Mouse (Mus musculus): ENCODE results near the gene Rhot2. TPM values are rescaled to one million over a fixed set of nuclear protein-coding genes. Genes with fewer than 3 reads are reported as not detected.

Rhot2 gene
- polyA plus RNA-seq, 1 experiment from 2014 or later = 19.4 TPM

DNA sequence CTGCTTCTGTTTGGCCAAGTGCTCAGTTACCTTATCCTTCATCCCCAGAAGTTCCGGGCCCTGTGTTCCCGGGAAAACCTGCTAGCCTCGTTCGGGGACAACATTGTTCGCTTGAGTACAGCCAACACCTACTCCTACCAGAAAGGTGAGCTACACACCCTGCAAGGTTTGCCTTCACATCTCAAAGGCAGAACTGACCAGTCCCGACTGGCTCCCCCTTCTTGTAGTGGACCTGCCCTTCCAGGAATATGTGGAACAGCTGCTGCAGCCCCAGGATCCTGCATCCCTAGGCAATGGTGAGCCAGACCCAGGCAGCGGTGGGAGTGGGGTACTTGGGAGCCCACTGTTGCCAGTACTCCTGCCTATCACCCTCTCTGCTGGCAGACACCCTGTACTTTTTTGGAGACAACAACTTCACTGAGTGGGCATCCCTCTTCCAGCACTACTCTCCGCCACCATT is 15.1 kb downstream of the Rhot2 start:
- Histone ChIP-seq H3K4me3 (peak overlapping the region; percentile 61), H3K36me3 (peaks cover 51% of the 10 kb centered on the region)
- no peak for ATAC-seq (ENCODE audit: low FRiP score)

DNA sequence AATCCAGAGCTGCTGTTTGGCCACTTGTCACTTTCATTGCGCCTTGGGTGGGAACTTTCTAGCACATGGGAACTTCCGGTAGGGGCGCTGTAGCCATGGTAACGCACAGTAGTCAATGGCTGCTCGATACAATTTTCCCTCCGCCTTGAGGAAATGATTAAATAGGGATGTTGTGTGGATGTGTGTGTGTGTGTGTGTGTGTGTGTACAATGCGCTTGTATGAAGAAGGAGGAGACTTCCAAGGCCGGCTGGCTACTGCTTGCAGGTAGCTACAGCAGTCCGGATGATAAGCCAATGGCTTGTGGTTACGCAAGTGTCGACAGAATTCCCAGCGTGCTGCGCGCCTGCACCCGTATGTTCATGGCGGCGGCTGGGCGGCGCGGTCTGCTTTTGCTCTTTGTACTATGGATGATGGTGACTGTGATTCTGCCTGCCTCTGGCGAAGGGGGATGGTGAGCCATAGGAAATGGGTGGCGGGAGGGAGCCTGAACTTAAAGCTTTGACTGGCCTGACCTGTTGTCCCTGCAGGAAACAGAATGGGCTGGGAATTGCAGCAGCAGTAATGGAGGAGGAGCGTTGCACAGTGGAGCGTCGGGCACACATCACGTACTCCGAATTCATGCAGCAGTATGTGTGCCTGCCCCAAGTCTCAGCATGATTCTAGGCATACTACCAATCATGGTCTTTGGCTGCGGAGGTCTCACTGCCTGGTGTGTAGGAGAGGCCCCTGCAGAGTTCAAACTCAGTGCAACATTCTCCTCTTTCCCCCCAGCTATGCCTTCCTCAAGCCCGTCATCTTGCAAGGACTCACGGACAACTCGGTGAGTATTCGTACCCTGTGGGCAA is 15.7 kb downstream of the Rhot2 start, which contains the start of gene Jmjd8:
TSS of gene Jmjd8 (plus strand) at position 156 of the 846 bp plus-strand sequence.
- Histone ChIP-seq H3K9me3 (replicated peaks) (no peaks in the 10 kb centered on the region), H3K4me1 (peaks cover 79% of the 10 kb centered on the region), H3K36me3 (peaks cover 51% of the 10 kb centered on the region), H3K27ac (peak within 1 kb of the TSS; percentile 91), H3K9ac (peak within 1 kb of the TSS; percentile 79), H3K4me2 (replicated peaks) (peak within 1 kb of the TSS; percentile 92), H3K4me3 (peak within 1 kb of the TSS; percentile 61), H3K27me3 (no peaks in the 10 kb centered on the region)
- WGBS = under 1% methylated on average over 32 of the region's 32 CpGs
- ATAC-seq (ENCODE audit: low FRiP score) = peak; percentile 48

More for the DNA sequence above, 15.1 kb downstream of the Rhot2 start:
- Histone ChIP-seq H3K9ac (peak overlapping the region; percentile 79), H3K4me2 (replicated peaks) (peak overlapping the region; percentile 92), H3K27ac (peak overlapping the region; percentile 91), H3K27me3 (no peaks in the 10 kb centered on the region), H3K4me1 (peaks cover 79% of the 10 kb centered on the region), H3K9me3 (replicated peaks) (no peaks in the 10 kb centered on the region)
- 41% methylated on average over 8 of the region's 8 CpGs for WGBS

DNA sequence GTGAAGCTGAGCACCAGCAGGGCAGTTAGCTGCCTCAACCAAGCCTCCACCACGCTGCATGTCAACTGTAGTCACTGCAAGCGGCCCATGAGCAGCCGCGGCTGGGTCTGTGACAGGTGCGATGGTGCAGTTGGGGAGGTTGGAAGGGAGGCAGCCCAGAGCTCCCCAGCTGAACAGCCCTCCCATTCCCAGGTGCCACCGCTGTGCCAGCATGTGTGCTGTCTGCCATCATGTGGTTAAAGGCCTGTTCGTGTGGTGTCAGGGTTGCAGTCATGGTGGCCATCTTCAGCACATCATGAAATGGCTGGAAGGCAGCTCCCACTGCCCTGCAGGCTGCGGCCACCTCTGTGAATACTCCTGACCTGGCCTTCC is 16.4 kb downstream of the Rhot2 start:
- H3K27me3 ChIP-seq = no peaks in the 10 kb centered on the region
- ATAC-seq (ENCODE audit: low FRiP score) = no peak
- peaks cover 74% of the 10 kb centered on the region for H3K4me1 ChIP-seq
- peak overlapping the region; percentile 91 for H3K27ac ChIP-seq
- peak overlapping the region; percentile 61 for H3K4me3 ChIP-seq
- no peaks in the 10 kb centered on the region for H3K9me3 ChIP-seq (replicated peaks)
- H3K9ac ChIP-seq = peak overlapping the region; percentile 79
- H3K36me3 ChIP-seq = peaks cover 51% of the 10 kb centered on the region
- peak overlapping the region; percentile 92 for H3K4me2 ChIP-seq (replicated peaks)
- 85% methylated on average over 8 of the region's 8 CpGs for WGBS

DNA sequence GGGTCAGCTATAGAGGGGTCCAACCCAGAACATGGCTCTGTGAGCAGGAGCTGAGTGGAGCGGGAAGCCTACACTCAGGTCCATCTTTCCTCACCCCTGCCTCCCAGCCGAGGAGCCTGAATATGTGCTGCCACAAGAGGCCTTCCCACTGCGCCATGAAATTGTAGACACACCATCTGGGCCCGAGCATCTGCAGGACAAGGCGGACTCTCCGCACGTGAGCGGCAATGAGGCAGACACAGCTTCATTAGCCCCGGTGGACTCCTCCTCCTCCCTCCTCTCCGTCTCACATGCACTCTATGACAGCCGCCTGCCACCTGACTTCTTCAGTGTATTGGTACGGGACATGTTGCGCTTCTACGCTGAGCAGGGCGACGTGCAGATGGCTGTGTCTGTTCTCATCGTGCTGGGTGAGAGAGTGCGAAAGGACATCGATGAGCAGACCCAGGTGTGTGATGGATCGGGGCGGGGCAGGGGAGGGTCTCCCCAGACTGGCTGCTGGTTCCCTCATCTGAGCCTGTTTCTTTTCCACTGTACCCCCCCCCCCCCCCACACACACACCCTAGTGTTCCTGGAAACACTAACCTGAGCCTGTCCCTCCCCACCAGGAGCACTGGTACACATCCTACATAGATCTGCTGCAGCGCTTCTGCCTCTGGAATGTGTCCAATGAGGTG is 17.0 kb downstream of the Rhot2 start:
- no peak overlapping the region for H3K27ac ChIP-seq
- no peaks in the 10 kb centered on the region for H3K9me3 ChIP-seq (replicated peaks)
- peaks cover 51% of the 10 kb centered on the region for H3K36me3 ChIP-seq
- H3K4me2 ChIP-seq (replicated peaks) = peak overlapping the region; percentile 92; the same call in 1 of the 2 replicates
- H3K4me3 ChIP-seq = peak overlapping the region; percentile 61
- ATAC-seq (ENCODE audit: low FRiP score) = no peak
- no peaks in the 10 kb centered on the region for H3K27me3 ChIP-seq
- peaks cover 77% of the 10 kb centered on the region for H3K4me1 ChIP-seq
- WGBS = 85% methylated on average over 22 of the region's 22 CpGs
- H3K9ac ChIP-seq = peak overlapping the region; percentile 79

DNA sequence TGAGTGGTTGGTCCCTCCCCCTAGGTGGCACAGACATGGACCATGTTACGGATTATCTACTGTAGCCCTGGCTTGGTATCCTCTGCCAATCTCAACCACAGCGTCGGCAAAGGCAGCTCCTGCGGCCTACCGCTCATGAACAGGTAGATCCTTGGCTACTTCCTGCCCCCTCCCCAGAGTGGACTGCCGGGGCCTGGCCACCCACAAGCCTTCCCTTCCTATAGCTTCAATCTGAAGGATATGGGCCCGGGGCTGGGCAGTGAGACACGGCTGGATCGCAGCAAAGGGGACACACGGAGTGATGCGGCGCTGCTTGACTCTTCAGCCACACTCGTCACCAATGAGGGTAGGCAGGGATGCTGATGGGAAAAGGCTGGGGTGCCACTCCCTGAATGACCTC is 17.6 kb downstream of the Rhot2 start:
- H3K36me3 ChIP-seq = peaks cover 51% of the 10 kb centered on the region
- no peak overlapping the region for H3K4me3 ChIP-seq
- no peaks in the 10 kb centered on the region for H3K27me3 ChIP-seq
- ATAC-seq (ENCODE audit: low FRiP score) = no peak
- no peak overlapping the region for H3K27ac ChIP-seq
- H3K9ac ChIP-seq = no peak overlapping the region
- H3K9me3 ChIP-seq (replicated peaks) = no peaks in the 10 kb centered on the region
- H3K4me1 ChIP-seq = peaks cover 75% of the 10 kb centered on the region
- H3K4me2 ChIP-seq (replicated peaks) = no peak overlapping the region
- 95% methylated on average over 13 of the region's 13 CpGs for WGBS

DNA sequence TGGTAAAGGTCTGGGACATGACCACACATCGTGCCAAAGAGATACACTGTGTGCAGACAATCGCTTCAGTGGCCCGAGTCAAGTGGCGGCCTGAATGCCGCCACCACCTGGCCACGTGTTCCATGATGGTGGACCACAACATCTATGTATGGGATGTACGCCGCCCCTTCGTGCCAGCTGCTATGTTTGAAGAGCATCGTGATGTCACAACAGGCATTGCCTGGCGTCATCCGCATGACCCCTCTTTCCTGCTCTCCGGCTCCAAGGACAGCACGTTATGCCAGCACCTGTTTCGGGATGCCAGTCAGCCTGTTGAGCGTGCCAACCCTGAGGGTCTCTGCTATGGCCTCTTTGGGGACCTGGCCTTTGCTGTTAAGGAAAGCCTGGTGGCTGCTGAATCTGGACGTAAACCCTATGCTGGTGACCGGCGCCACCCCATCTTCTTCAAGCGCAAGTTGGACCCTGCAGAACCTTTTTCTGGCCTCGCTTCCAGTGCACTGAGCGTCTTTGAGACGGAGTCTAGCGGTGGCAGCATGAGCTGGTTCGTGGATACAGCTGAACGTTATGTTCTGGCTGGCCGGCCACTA is 18.6 kb downstream of the Rhot2 start:
- 95% methylated on average over 27 of the region's 27 CpGs for WGBS
- no peak overlapping the region for H3K9ac ChIP-seq
- H3K9me3 ChIP-seq (replicated peaks) = no peaks in the 10 kb centered on the region
- peaks cover 44% of the 10 kb centered on the region for H3K36me3 ChIP-seq
- no peak overlapping the region for H3K27ac ChIP-seq
- no peak overlapping the region for H3K4me2 ChIP-seq (replicated peaks)
- H3K4me1 ChIP-seq = peaks cover 65% of the 10 kb centered on the region
- no peak for ATAC-seq (ENCODE audit: low FRiP score)
- H3K27me3 ChIP-seq = no peaks in the 10 kb centered on the region
- no peak overlapping the region for H3K4me3 ChIP-seq

DNA sequence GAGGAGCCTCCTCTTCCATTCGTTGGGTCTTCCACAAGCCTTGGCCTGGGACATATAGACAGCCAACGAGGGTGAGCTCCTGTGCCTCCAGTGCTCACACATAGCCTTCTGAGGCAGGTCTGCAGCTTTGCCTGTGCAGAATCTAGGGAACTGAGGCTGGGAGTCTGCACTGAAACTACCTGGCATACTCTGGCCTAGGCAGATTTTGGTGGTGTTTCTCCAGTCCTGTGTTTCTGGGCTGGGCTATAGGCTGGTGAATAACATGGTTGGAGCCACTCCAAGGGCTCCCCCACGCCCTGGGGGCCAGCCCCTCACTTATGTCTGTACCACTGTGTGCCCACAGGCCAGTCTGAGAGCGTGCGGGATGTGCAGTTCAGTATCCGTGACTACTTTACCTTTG is 19.3 kb downstream of the Rhot2 start:
- 89% methylated on average over 6 of the region's 6 CpGs for WGBS
- Histone ChIP-seq H3K4me1 (peaks cover 58% of the 10 kb centered on the region), H3K4me2 (replicated peaks) (peak overlapping the region; percentile 74; the same call in 1 of the 2 replicates), H3K4me3 (no peak overlapping the region), H3K9me3 (replicated peaks) (no peaks in the 10 kb centered on the region), H3K27me3 (peaks cover 6% of the 10 kb centered on the region), H3K27ac (no peak overlapping the region), H3K36me3 (peaks cover 37% of the 10 kb centered on the region), H3K9ac (no peak overlapping the region)
- ATAC-seq (ENCODE audit: low FRiP score) = no peak

DNA sequence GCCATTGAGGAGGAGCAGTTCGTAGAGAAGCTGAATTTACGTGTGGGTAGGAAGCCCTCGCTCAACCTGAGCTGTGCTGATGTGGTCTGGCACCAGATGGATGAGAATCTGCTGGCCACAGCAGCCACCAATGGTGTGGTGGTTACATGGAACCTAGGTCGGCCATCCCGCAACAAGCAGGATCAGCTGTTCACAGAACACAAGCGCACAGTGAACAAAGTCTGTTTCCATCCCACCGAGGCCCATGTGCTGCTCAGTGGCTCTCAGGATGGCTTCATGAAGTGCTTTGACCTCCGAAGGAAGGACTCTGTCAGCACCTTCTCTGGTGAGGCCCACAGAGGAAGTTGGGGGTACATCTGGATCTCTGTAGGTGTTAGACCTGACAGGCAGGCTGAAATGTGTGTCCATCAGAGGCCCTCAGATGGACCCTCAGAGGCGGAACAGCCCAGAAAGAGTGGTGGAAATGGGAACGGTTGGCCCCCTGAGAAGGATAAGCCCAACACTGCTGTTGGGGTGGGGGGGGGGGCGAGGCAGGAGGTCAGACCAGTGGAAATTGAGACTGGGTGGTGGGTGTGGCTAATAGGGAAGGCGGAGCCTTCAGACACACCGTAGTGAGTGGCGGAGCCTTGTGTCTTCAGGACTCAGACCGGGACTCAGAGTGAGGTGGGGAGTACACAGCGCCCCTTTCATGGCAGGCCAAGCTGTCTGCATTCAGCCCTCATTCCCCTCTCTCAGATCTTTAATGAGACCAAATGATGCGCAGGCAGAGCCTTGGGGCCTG is 20.1 kb downstream of the Rhot2 start:
- H3K27ac ChIP-seq = no peak overlapping the region
- H3K9me3 ChIP-seq (replicated peaks) = no peaks in the 10 kb centered on the region
- no peak for ATAC-seq (ENCODE audit: low FRiP score)
- H3K9ac ChIP-seq = peak overlapping the region; percentile 80
- peaks cover 32% of the 10 kb centered on the region for H3K36me3 ChIP-seq
- H3K4me1 ChIP-seq = peaks cover 50% of the 10 kb centered on the region
- 72% methylated on average over 17 of the region's 17 CpGs for WGBS
- peak overlapping the region; percentile 74 for H3K4me2 ChIP-seq (replicated peaks)
- H3K27me3 ChIP-seq = peaks cover 13% of the 10 kb centered on the region
- peak overlapping the region; percentile 55 for H3K4me3 ChIP-seq

DNA sequence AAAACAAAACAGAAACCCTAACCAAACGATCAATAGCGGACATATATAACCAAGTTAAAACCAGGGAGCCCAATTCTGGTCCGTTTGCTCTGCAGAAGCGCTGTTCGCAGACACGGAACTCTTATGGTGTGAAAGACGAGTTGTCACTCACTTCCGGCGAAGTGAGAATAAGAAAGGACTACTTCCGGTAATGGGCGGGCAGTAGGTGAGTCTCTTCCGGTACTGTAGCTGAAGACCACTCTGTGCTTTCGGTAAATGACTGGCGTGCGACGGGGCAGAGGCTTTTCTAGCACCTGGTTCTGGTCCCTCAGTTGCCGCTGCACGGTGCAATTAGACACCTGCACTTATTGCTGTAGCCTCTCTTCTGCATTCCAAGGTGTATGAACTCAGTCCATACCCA is 21.2 kb downstream of the Rhot2 start, which contains the start of gene Wdr24:
TSS of gene Wdr24 (plus strand) at position 176 of the 400 bp plus-strand sequence.
- Histone ChIP-seq H3K9me3 (replicated peaks) (no peaks in the 10 kb centered on the region), H3K9ac (peak within 1 kb of the TSS; percentile 80), H3K4me1 (peaks cover 49% of the 10 kb centered on the region), H3K36me3 (peaks cover 36% of the 10 kb centered on the region), H3K4me2 (replicated peaks) (peak within 1 kb of the TSS; percentile 74), H3K4me3 (peak within 1 kb of the TSS; percentile 55), H3K27me3 (peaks cover 24% of the 10 kb centered on the region), H3K27ac (peak within 1 kb of the TSS; percentile 70; the same call in 1 of the 2 replicates)
- ATAC-seq (ENCODE audit: low FRiP score) = peak; percentile 51
- under 1% methylated on average over 18 of the region's 18 CpGs for WGBS

DNA sequence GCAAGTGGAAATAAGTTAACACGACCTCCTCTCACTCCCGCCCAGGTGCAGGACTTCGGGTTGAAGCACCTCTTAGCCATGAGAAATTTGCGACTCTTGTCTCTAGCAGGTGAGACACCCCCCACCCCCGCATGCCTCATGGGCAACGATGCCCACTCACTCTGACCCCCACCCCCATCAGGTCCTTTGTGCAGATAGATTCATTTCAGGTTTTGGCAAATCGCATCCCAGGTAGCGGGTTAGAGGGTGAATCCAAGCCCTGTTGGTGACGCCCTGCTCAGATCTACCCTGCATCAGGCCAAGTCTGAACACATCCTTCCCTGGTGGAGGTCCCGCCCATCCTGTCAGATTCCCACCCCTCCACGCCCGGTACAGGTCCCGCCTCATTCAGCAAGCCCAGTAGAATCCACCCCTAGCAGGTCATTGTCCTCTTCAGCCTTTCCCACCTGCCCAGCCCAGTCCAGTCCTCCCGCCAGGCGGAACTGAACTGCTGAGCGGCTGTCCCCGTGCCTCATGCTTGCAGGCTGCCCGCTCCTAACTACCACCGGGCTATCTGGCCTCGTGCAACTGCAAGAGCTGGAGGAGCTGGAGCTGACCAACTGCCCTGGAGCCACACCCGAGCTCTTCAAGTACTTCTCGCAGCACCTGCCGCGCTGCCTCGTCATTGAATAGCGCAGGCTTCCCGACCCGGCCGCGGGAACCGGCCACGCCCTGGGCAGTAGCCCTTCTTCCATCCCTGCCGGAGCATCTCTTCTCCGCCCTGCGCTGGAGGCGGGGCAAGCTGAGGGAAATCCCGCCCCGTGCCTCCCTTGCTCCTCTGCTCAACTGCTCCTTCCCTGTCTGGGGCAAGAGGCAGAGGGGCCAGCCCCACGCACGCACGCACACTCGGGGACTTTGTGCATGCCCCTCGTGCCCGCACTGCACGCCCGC is 25.5 kb downstream of the Rhot2 start:
- H3K4me3 ChIP-seq = peak overlapping the region; percentile 4; the same call in 1 of the 2 replicates

DNA sequence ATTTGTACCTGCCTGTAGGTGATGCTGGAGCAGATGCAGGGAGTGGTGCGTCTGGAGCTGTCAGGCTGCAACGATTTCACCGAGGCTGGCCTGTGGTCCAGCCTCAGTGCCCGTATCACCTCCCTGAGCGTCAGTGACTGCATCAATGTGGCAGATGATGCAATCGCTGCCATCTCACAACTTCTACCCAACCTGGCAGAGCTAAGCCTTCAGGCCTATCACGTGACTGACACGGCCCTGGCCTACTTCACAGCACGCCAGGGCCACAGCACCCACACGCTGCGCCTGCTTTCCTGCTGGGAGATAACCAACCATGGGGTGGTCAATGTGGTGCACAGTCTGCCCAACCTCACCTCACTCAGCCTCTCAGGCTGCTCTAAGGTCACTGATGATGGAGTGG is 27.0 kb downstream of the Rhot2 start:
- peaks cover 21% of the 10 kb centered on the region for H3K36me3 ChIP-seq
- H3K27ac ChIP-seq = no peak overlapping the region
- H3K4me2 ChIP-seq (replicated peaks) = no peak overlapping the region
- ATAC-seq (ENCODE audit: low FRiP score) = no peak
- H3K4me3 ChIP-seq = no peak overlapping the region
- H3K9ac ChIP-seq = no peak overlapping the region
- peaks cover 14% of the 10 kb centered on the region for H3K4me1 ChIP-seq
- H3K9me3 ChIP-seq (replicated peaks) = no peaks in the 10 kb centered on the region
- H3K27me3 ChIP-seq = peaks cover 45% of the 10 kb centered on the region
- WGBS = 85% methylated on average over 11 of the region's 11 CpGs

More for the DNA sequence above, 25.5 kb downstream of the Rhot2 start:
- ATAC-seq (ENCODE audit: low FRiP score) = 0 out of 2 replicates have a peak, but pooled peaks have one; percentile 29
- Histone ChIP-seq H3K27me3 (peaks cover 45% of the 10 kb centered on the region), H3K36me3 (peaks cover 21% of the 10 kb centered on the region), H3K4me2 (replicated peaks) (peak overlapping the region; percentile 25), H3K4me1 (peaks cover 10% of the 10 kb centered on the region), H3K9ac (peak overlapping the region; percentile 38), H3K27ac (no peak overlapping the region), H3K9me3 (replicated peaks) (no peaks in the 10 kb centered on the region)
- WGBS = 8% methylated on average over 46 of the region's 46 CpGs
